8 mouse cellular contexts compared by ENCODE assay signal in the genomic region with DNA sequence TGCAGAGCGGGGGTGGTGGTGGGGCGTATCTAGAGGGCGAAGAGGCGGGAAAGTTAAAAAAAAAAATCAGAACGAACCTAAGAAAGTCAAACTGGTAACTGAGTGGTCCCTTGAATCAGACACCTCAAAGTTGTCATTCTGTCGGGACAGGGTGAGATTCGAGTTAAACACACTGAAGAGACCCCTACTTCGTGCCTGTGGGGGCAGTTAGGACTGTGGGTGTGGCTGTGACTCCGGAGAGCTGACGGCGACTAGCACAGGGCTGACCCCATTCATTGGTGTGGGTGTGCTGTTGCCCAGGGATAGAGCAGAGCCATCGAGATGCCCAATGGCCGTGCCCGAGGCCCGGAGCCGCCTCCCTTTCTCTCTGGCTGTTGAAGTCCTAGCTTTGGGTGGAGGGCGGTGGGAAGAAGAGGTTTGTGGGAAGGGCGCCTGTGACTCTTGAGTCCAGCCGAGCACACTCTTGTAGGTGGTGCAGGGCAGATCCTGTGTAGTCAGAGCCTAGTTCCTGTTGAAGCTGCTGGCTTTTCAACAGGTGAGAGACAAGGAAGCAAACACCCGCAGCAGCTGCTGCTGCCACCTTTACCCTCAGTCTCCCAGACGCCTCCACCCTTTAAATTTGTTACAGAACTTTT. TPM values are rescaled to one million over a fixed set of nuclear protein-coding genes. Genes with fewer than 3 reads are reported as not detected.
A peak's percentile ranks its signal among the peaks of the same experiment; 100 is the strongest.
DNase-seq lines count a peak whose midpoint lies in the region; ATAC-seq lines count a peak whose summit lies in the region.

No protein-coding gene starts in this region.

- under 1% methylated on average over 19 of the region's 21 CpGs for WGBS in embryonic facial prominence, embryonic 14.5 days
- 2% methylated on average over 21 of the region's 21 CpGs for WGBS in kidney, embryonic 14.5 days
- 1% methylated on average over 21 of the region's 21 CpGs for WGBS in midbrain, embryonic 15.5 days

- no peak for DNase-seq in cerebellum, postnatal 4 days (ENCODE audit: low spot score in 2 of 2)
- peak; percentile 21 for DNase-seq in CD4-positive helper T cell, adult 2 months (ENCODE audit: low read depth, low spot score)
- DNase-seq in embryonic facial prominence, embryonic 14.5 days (ENCODE audit: low spot score), result no peak
- no peak for DNase-seq in urinary bladder, postnatal 36 days (ENCODE audit: low spot score in 2 of 2)
- no peak for DNase-seq in layer of hippocampus, postnatal 25 days (ENCODE audit: extremely low spot score in 1 of 2, low spot score in 1 of 2)

- peak overlapping the region; percentile 59 for H3K9ac ChIP-seq in embryonic facial prominence, embryonic 14.5 days (ENCODE audit: low read depth, low read length)
- peak overlapping the region; percentile 58; the same call in 1 of the 2 replicates for H3K9ac ChIP-seq in kidney, embryonic 14.5 days (ENCODE audit: low read depth, low read length)
- H3K9ac ChIP-seq in midbrain, embryonic 15.5 days, result peak overlapping the region; percentile 73

- H3K27me3 ChIP-seq in embryonic facial prominence, embryonic 14.5 days (replicated peaks; ENCODE audit: control insufficient read depth, insufficient read depth, low read length), result peaks cover 35% of the 10 kb centered on the region
- H3K27me3 ChIP-seq in kidney, embryonic 14.5 days (ENCODE audit: control insufficient read depth, insufficient read depth, low read length), result peaks cover 15% of the 10 kb centered on the region
- peaks cover 24% of the 10 kb centered on the region for H3K27me3 ChIP-seq in midbrain, embryonic 15.5 days (replicated peaks)

- no peaks in the 10 kb centered on the region for H3K9me3 ChIP-seq in embryonic facial prominence, embryonic 14.5 days (ENCODE audit: control insufficient read depth, low read length)
- no peaks in the 10 kb centered on the region for H3K9me3 ChIP-seq in kidney, embryonic 14.5 days (ENCODE audit: control insufficient read depth, low read length)
- H3K9me3 ChIP-seq in midbrain, embryonic 15.5 days, result no peaks in the 10 kb centered on the region

- peak; percentile 54; the same call in 1 of the 2 replicates for ATAC-seq in cerebellum, adult (ENCODE audit: insufficient number of reproducible peaks, low FRiP score, low TSS enrichment)
- ATAC-seq in embryonic facial prominence, embryonic 14.5 days (ENCODE audit: low read depth), result peak; percentile 31; the same call in 1 of the 2 replicates
- peak; percentile 73 for ATAC-seq in kidney, embryonic 14.5 days (ENCODE audit: low FRiP score, low TSS enrichment)
- peak; percentile 52; the same call in 1 of the 2 replicates for ATAC-seq in midbrain, embryonic 15.5 days (replicated peaks)

- no peaks in the 10 kb centered on the region for H3K36me3 ChIP-seq in embryonic facial prominence, embryonic 14.5 days (ENCODE audit: control insufficient read depth, insufficient read depth, low read length)
- H3K36me3 ChIP-seq in kidney, embryonic 14.5 days (ENCODE audit: control insufficient read depth, insufficient read depth, low read length), result no peaks in the 10 kb centered on the region
- no peaks in the 10 kb centered on the region for H3K36me3 ChIP-seq in midbrain, embryonic 15.5 days (replicated peaks)

- H3K4me2 ChIP-seq in embryonic facial prominence, embryonic 14.5 days (ENCODE audit: low read depth, low read length), result peak overlapping the region; percentile 100
- peak overlapping the region; percentile 99 for H3K4me2 ChIP-seq in kidney, embryonic 14.5 days (replicated peaks; ENCODE audit: low read depth, low read length)
- H3K4me2 ChIP-seq in midbrain, embryonic 15.5 days, result peak overlapping the region; percentile 99

- H3K4me1 ChIP-seq in embryonic facial prominence, embryonic 14.5 days (ENCODE audit: control insufficient read depth, insufficient read depth, low read length), result peaks cover 8% of the 10 kb centered on the region
- 0 out of 2 replicates have a peak, but pooled peaks cover 5% of the 10 kb centered on the region for H3K4me1 ChIP-seq in kidney, embryonic 14.5 days (ENCODE audit: control insufficient read depth, insufficient read depth, low read length)
- peaks cover 21% of the 10 kb centered on the region for H3K4me1 ChIP-seq in midbrain, embryonic 15.5 days

- peak overlapping the region; percentile 65 for H3K4me3 ChIP-seq in embryonic facial prominence, embryonic 14.5 days (ENCODE audit: low read depth, low read length)
- peak overlapping the region; percentile 71 for H3K4me3 ChIP-seq in kidney, embryonic 14.5 days (ENCODE audit: low read length)
- H3K4me3 ChIP-seq in midbrain, embryonic 15.5 days, result peak overlapping the region; percentile 73

- no peak overlapping the region for H3K27ac ChIP-seq in embryonic facial prominence, embryonic 14.5 days (replicated peaks; ENCODE audit: low read depth, low read length)
- no peak overlapping the region for H3K27ac ChIP-seq in kidney, embryonic 14.5 days (ENCODE audit: low read depth, low read length)
- no peak overlapping the region for H3K27ac ChIP-seq in midbrain, embryonic 15.5 days

RNA-seq across cellular contexts. Expression of a gene that starts 0.8 kb away (rescaled TPM):
- polyA plus RNA-seq in embryonic facial prominence, embryonic 14.5 days (2014; fragmentation: Nextera tagmentation; extraction: Ambion mirVana), result 4.5 and 6.4 TPM in 2 replicates
- 7.0 and 10.0 TPM in 2 replicates for polyA plus RNA-seq in kidney, embryonic 14.5 days (2014; fragmentation: Nextera tagmentation; extraction: Ambion mirVana)
- 1.8 and 2.9 TPM in 2 replicates for polyA plus RNA-seq in midbrain, embryonic 15.5 days (2015; fragmentation: Nextera tagmentation; extraction: Ambion mirVana)
- under 1 TPM; 0.66 to 0.82 TPM for total RNA-seq in layer of hippocampus, postnatal 25 days (2021)

RNA-seq across cellular contexts. Expression of a gene that starts 35.3 kb away (rescaled TPM):
- polyA plus RNA-seq in embryonic facial prominence, embryonic 14.5 days (2014; fragmentation: Nextera tagmentation; extraction: Ambion mirVana), result 5.9 and 6.3 TPM in 2 replicates
- 3.8 and 7.2 TPM in 2 replicates for polyA plus RNA-seq in kidney, embryonic 14.5 days (2014; fragmentation: Nextera tagmentation; extraction: Ambion mirVana)
- 5.2 and 5.3 TPM in 2 replicates for polyA plus RNA-seq in midbrain, embryonic 15.5 days (2015; fragmentation: Nextera tagmentation; extraction: Ambion mirVana)
- 10 to 100 TPM; 18.8 to 23.5 TPM for total RNA-seq in layer of hippocampus, postnatal 25 days (2021)
